Mouse (Mus musculus) ovary, adult 2 months (tissue): ENCODE results near the gene Akap7. TPM values are rescaled to one million over a fixed set of nuclear protein-coding genes. Genes with fewer than 3 reads are reported as not detected.

Source experiments
- polyA plus RNA-seq: library from polyadenylated mRNA; depleted of rRNA; stranded (reverse); fragments of >200 nt; gene quantifications from 2 replicates; pipeline ENCODE4 v1.2.3, GENCODE M21; 2012; rRNA removed

The Akap7 gene
- polyA plus RNA-seq: 7.9 and 15.9 TPM in 2 replicates

GRCm38 (mm10) chr10:25307770-25308169 lies at the start of gene Akap7:
TSS of gene Akap7 (minus strand) at chr10:25307870.

Other genes starting within 250 kb of the Akap7 start
- 74.1 and 101 TPM in 2 replicates for gene Epb41l2, start 51.9 kb upstream of the Akap7 start, polyA plus RNA-seq
- 0.25 TPM in 1 of 2 replicates, not detected in the other for gene Smlr1, start 228.4 kb upstream of the Akap7 start, polyA plus RNA-seq